Mouse (Mus musculus): Measurements from ENCODE around the gene Unc5c. TPM values are rescaled to one million over a fixed set of nuclear protein-coding genes. Genes with fewer than 3 reads are reported as not detected.

The Unc5c gene
- polyA plus RNA-seq, 1 experiment: 0.22 TPM

DNA sequence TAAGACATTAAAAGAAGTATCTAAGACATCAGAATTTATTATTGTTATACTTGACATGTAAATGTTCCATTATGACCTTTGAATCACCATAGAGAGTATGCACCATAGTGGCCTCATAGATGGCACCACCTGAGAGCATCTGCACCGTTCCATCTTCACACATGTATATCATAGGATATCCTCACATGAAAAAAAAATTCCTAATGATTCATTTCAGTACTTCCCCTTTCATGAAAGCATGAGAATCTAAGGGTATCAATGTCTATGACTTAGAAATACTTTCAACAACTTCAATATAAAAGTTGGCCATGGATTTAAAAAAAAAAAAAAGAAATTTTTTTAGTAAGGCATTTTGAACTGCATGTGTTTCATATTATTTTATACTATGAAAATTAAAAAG is 25.6 kb downstream of the Unc5c start:
- Histone ChIP-seq H3K4me3 (ENCODE audit: control insufficient read depth, low read depth, low read length) (no peak overlapping the region), H3K36me3 (ENCODE audit: control insufficient read depth, insufficient read depth, low read length) (no peaks in the 10 kb centered on the region), H3K4me1 (ENCODE audit: control insufficient read depth, insufficient read depth, low read length) (no peaks in the 10 kb centered on the region), H3K27me3 (ENCODE audit: control insufficient read depth, insufficient read depth, low read length) (no peaks in the 10 kb centered on the region), H3K27ac (ENCODE audit: control insufficient read depth, insufficient read depth, low read depth, low read length) (no peak overlapping the region)
- TF ChIP-seq CTCF (IDR thresholded peaks at IDR 0.05; ENCODE audit: control insufficient read depth, insufficient read depth, insufficient replicate concordance, low read depth, low read length) (no peak), POLR2A (IDR thresholded peaks at IDR 0.05; ENCODE audit: control insufficient read depth, low read depth, low read length) (no peak)

DNA sequence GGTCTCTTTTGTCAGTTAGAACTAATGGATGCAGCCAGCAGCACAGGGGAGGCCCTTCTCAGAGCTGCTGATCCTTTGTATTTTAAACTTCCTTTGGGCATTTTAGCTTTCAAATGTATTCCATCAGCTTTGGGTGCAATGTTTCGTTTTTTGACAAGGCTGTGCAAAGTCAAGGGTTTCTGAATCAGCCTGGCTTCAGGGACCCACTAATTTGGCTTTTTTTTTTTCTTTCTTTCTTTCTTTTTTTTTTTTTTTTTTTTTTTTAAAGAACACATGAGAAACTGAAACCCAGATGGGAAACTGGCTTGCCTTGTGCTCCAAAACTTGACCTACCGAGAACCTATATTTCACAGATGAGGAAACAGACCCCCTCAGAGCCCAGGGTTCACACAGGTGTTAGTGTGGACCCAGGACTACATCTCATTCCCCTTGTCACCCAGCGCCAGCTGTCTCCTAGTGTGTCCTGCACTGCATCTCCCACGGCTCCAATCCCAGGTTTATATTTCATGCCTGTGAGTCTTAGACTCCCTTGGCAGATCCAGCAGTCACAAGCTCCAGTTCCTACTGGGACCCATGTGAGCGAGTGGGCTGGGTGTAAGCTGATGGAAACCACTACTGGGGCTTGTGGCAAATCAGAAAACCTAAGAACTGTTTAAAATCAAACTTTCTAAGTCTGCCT is 26.4 kb downstream of the Unc5c start:
- Histone ChIP-seq H3K4me3 (ENCODE audit: control insufficient read depth, low read depth, low read length) (no peak overlapping the region), H3K27ac (ENCODE audit: control insufficient read depth, insufficient read depth, low read depth, low read length) (no peak overlapping the region)
- no peak for TF ChIP-seq CTCF (IDR thresholded peaks at IDR 0.05; ENCODE audit: control insufficient read depth, insufficient read depth, insufficient replicate concordance, low read depth, low read length)
- no peak for TF ChIP-seq POLR2A (IDR thresholded peaks at IDR 0.05; ENCODE audit: control insufficient read depth, low read depth, low read length)

DNA sequence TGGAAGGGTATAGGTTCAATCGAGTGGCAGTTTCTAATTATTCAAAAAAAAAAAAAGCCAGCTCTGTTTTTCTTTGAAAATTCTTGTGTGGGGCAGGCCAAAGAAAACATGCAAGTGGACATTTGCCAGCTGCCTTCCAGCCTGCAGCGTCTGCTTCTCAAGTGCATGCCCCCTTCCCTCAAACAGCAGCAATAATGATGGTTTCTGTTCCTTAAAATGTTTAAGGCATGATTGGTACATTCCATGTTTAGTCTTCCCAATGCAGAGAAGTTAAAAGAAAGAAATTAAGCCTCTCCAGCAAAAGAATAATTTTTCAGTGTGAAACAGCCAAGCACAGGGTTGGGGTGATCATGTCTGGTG is 26.9 kb downstream of the Unc5c start:
- TF ChIP-seq CTCF (IDR thresholded peaks at IDR 0.05; ENCODE audit: control insufficient read depth, insufficient read depth, insufficient replicate concordance, low read depth, low read length) (no peak), POLR2A (IDR thresholded peaks at IDR 0.05; ENCODE audit: control insufficient read depth, low read depth, low read length) (no peak)
- Histone ChIP-seq H3K4me1 (ENCODE audit: control insufficient read depth, insufficient read depth, low read length) (no peaks in the 10 kb centered on the region), H3K27me3 (ENCODE audit: control insufficient read depth, insufficient read depth, low read length) (no peaks in the 10 kb centered on the region), H3K27ac (ENCODE audit: control insufficient read depth, insufficient read depth, low read depth, low read length) (no peak overlapping the region), H3K36me3 (ENCODE audit: control insufficient read depth, insufficient read depth, low read length) (no peaks in the 10 kb centered on the region), H3K4me3 (ENCODE audit: control insufficient read depth, low read depth, low read length) (no peak overlapping the region)

More for the DNA sequence above, 26.4 kb downstream of the Unc5c start:
- Histone ChIP-seq H3K4me1 (ENCODE audit: control insufficient read depth, insufficient read depth, low read length) (no peaks in the 10 kb centered on the region), H3K36me3 (ENCODE audit: control insufficient read depth, insufficient read depth, low read length) (no peaks in the 10 kb centered on the region), H3K27me3 (ENCODE audit: control insufficient read depth, insufficient read depth, low read length) (no peaks in the 10 kb centered on the region)

DNA sequence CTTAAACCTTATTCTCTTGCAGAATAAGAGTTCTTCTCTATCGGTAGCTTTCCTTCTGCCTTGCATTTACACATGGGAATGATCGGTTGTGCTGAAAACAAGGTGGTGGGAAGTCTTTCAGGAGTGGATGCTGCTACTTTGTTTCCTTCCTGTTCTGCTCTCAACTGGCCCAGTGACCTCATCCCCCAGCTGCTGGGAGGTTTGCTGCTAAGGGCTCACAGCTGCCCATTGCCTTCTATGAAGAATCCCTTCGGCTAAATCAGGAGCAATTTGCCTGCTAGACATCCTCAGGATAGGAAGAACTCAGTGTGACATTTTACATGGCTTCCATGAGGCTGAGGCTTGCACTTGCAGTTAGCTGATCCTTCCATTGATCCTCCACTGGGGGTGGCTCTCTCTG is 28.0 kb downstream of the Unc5c start:
- TF ChIP-seq CTCF (IDR thresholded peaks at IDR 0.05; ENCODE audit: control insufficient read depth, insufficient read depth, insufficient replicate concordance, low read depth, low read length) (no peak), POLR2A (IDR thresholded peaks at IDR 0.05; ENCODE audit: control insufficient read depth, low read depth, low read length) (no peak)
- H3K27ac ChIP-seq (ENCODE audit: control insufficient read depth, insufficient read depth, low read depth, low read length): no peak overlapping the region

DNA sequence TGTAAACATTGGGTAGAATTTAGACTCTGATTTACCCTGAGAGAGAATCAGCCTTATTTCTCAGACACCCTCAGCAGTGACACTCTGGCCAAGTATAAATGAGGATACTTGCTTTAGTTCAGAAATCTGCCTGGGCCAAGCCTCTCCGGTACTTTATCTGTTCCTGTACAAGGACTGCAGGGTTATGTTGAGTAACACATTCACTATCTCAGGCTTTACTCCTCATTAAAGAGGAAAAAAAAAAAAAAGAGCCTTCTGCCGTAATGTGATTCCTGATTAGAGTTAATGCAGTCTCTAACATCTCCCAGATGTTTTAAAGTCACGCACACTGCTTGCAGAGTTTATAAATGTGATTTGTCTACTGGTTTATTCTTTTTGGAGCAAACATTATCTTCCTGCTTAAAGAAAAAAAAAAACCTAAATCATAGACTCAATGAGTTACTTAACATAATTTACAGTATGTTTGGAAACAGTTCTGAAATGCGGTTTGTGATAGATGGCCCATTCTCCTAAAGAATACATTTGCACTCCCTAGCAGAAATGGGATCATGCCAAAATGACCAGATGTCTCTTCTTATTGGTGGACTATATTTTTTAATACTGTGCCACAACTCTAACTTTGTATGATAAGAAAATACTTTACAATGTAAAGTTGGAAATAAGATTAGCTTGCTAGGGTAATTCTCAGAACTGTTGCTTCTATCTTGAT is 33.5 kb downstream of the Unc5c start:
- Histone ChIP-seq H3K27me3 (ENCODE audit: control insufficient read depth, insufficient read depth, low read length) (no peaks in the 10 kb centered on the region), H3K27ac (ENCODE audit: control insufficient read depth, insufficient read depth, low read depth, low read length) (no peak overlapping the region), H3K36me3 (ENCODE audit: control insufficient read depth, insufficient read depth, low read length) (no peaks in the 10 kb centered on the region), H3K4me3 (ENCODE audit: control insufficient read depth, low read depth, low read length) (no peak overlapping the region), H3K4me1 (ENCODE audit: control insufficient read depth, insufficient read depth, low read length) (no peaks in the 10 kb centered on the region)
- no peak for TF ChIP-seq CTCF (IDR thresholded peaks at IDR 0.05; ENCODE audit: control insufficient read depth, insufficient read depth, insufficient replicate concordance, low read depth, low read length)
- TF ChIP-seq POLR2A (IDR thresholded peaks at IDR 0.05; ENCODE audit: control insufficient read depth, low read depth, low read length): no peak

More for the DNA sequence above, 28.0 kb downstream of the Unc5c start:
- Histone ChIP-seq H3K4me1 (ENCODE audit: control insufficient read depth, insufficient read depth, low read length) (no peaks in the 10 kb centered on the region), H3K4me3 (ENCODE audit: control insufficient read depth, low read depth, low read length) (no peak overlapping the region), H3K36me3 (ENCODE audit: control insufficient read depth, insufficient read depth, low read length) (no peaks in the 10 kb centered on the region), H3K27me3 (ENCODE audit: control insufficient read depth, insufficient read depth, low read length) (no peaks in the 10 kb centered on the region)

GRCm38 (mm10) chr3:141501845-141502505 is 37.0 kb downstream of the Unc5c start:
- TF ChIP-seq POLR2A (IDR thresholded peaks at IDR 0.05; ENCODE audit: control insufficient read depth, low read depth, low read length) (no peak), CTCF (IDR thresholded peaks at IDR 0.05; ENCODE audit: control insufficient read depth, insufficient read depth, insufficient replicate concordance, low read depth, low read length) (no peak)
- H3K4me1 ChIP-seq (ENCODE audit: control insufficient read depth, insufficient read depth, low read length): no peaks in the 10 kb centered on the region
- no peak overlapping the region for H3K4me3 ChIP-seq (ENCODE audit: control insufficient read depth, low read depth, low read length)
- no peak overlapping the region for H3K27ac ChIP-seq (ENCODE audit: control insufficient read depth, insufficient read depth, low read depth, low read length)
- no peaks in the 10 kb centered on the region for H3K27me3 ChIP-seq (ENCODE audit: control insufficient read depth, insufficient read depth, low read length)
- H3K36me3 ChIP-seq (ENCODE audit: control insufficient read depth, insufficient read depth, low read length): no peaks in the 10 kb centered on the region

DNA sequence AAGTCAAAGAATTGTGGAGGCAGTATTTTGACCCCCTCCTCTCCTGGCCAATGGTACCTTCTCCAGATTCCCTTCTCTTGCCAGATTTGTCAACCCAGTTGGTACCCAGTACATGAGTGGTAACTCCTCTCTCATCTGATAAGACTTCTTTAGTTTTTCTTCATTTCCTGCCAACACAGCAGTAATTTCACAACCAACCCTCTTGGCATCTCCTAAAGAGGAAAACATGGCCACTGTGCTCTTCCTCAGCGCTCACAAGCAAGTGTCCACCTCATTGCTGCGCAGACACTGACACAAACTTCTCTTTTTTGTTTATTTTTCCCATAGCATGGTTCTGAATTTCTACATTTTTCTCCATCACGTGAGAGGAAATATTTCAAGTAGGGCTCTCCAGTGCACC is 38.3 kb downstream of the Unc5c start:
- Histone ChIP-seq H3K4me1 (ENCODE audit: control insufficient read depth, insufficient read depth, low read length) (no peaks in the 10 kb centered on the region), H3K27me3 (ENCODE audit: control insufficient read depth, insufficient read depth, low read length) (no peaks in the 10 kb centered on the region), H3K27ac (ENCODE audit: control insufficient read depth, insufficient read depth, low read depth, low read length) (no peak overlapping the region), H3K4me3 (ENCODE audit: control insufficient read depth, low read depth, low read length) (no peak overlapping the region), H3K36me3 (ENCODE audit: control insufficient read depth, insufficient read depth, low read length) (no peaks in the 10 kb centered on the region)
- TF ChIP-seq POLR2A (IDR thresholded peaks at IDR 0.05; ENCODE audit: control insufficient read depth, low read depth, low read length) (no peak), CTCF (IDR thresholded peaks at IDR 0.05; ENCODE audit: control insufficient read depth, insufficient read depth, insufficient replicate concordance, low read depth, low read length) (no peak)

Measured in testis, adult 2 months (tissue).